Mouse (Mus musculus): ENCODE results near the gene Prg2.

GRCm38 (mm10) chr2:84987930-84988329 lies 7.7 kb downstream of the Prg2 start, which contains the start of gene Prg3:
- TF ChIP-seq POLR2A (IDR thresholded peaks at IDR 0.05; ENCODE audit: low read depth, low read length) (no peak), CTCF (conservative IDR thresholded peaks at IDR 0.05; ENCODE audit: insufficient read depth, insufficient read length, low read depth, low read length) (no peak)
